Mouse (Mus musculus): ENCODE data around the gene Fasl. TPM values are rescaled to one million over a fixed set of nuclear protein-coding genes. Genes with fewer than 3 reads are reported as not detected.

The Fasl gene
- polyA plus RNA-seq (2014; fragmentation: Nextera tagmentation; extraction: Ambion mirVana), result not detected in 2 replicates

- Histone ChIP-seq H3K27me3 (ENCODE audit: control insufficient read depth, insufficient read depth, low read length) (no peaks in the 10 kb centered on the region), H3K9ac (replicated peaks; ENCODE audit: low read depth, low read length) (no peak within 1 kb of the TSS), H3K4me1 (ENCODE audit: control insufficient read depth, insufficient read depth, low read length) (no peaks in the 10 kb centered on the region), H3K36me3 (ENCODE audit: control insufficient read depth, insufficient read depth, low read length) (no peaks in the 10 kb centered on the region), H3K9me3 (ENCODE audit: control insufficient read depth, low read depth, low read length) (no peaks in the 10 kb centered on the region), H3K4me2 (replicated peaks; ENCODE audit: low read depth, low read length) (no peak within 1 kb of the TSS), H3K27ac (ENCODE audit: low read length) (no peak within 1 kb of the TSS), H3K4me3 (ENCODE audit: low read depth, low read length) (no peak within 1 kb of the TSS)
- no peak for ATAC-seq (ENCODE audit: insufficient number of reproducible peaks, insufficient read depth, low FRiP score, low read depth)
- 82% methylated on average over 9 of the region's 9 CpGs for WGBS
Measured at GRCm38 (mm10) chr1:161788339-161788738, at the start of gene Fasl. Fasl (minus strand) TSS chr1:161788495.

DNA sequence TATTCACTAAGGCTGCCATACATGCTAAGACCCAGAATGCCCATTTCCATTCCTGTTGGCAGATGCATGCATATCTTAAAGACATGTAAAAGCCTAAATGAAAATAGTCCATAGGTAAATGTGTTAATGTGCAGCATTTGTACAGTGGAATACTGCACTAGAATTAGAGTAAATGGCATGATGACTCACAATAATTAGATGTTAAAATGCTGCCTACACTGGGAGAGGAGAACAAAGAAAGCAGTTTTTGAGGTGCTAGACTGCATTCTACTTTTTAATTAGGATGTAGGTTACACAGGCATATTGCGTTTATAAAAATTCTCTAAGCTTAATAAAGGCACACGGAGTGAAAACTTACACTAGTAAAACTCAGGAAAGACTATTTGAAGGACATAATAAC is 38.4 kb upstream of the Fasl start:
- WGBS, result 94% methylated on average over 2 of the region's 2 CpGs

DNA sequence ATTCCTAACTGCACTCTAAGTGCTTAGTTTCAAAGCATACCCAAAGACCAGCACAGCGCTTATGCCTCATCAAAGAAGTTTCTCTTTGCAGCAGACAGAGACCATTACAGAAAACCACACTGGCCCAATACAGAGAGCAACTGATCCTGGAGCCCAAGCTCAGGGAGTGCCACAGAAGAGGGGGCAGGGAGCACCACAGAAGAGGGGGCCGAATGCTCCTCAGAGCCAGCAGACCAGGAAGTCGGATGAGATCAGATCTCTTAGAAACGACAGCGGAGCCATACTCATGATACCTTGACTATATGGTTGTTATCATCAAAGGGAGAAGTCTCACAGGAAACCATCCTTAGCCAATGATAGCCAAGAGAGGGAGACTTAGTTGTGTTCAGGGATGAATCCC is 21.1 kb upstream of the Fasl start:
- Histone ChIP-seq H3K4me2 (replicated peaks; ENCODE audit: low read depth, low read length) (no peak overlapping the region), H3K27ac (ENCODE audit: low read length) (no peak overlapping the region), H3K36me3 (ENCODE audit: control insufficient read depth, insufficient read depth, low read length) (no peaks in the 10 kb centered on the region), H3K4me3 (ENCODE audit: low read depth, low read length) (no peak overlapping the region), H3K9ac (replicated peaks; ENCODE audit: low read depth, low read length) (no peak overlapping the region), H3K27me3 (ENCODE audit: control insufficient read depth, insufficient read depth, low read length) (no peaks in the 10 kb centered on the region), H3K4me1 (ENCODE audit: control insufficient read depth, insufficient read depth, low read length) (no peaks in the 10 kb centered on the region), H3K9me3 (ENCODE audit: control insufficient read depth, low read depth, low read length) (no peaks in the 10 kb centered on the region)
- 83% methylated on average over 5 of the region's 5 CpGs for WGBS
- ATAC-seq (ENCODE audit: insufficient number of reproducible peaks, insufficient read depth, low FRiP score, low read depth), result no peak

More for the DNA sequence above, 38.4 kb upstream of the Fasl start:
- Histone ChIP-seq H3K9me3 (ENCODE audit: control insufficient read depth, low read depth, low read length) (no peaks in the 10 kb centered on the region), H3K27ac (ENCODE audit: low read length) (no peak overlapping the region), H3K4me2 (replicated peaks; ENCODE audit: low read depth, low read length) (no peak overlapping the region), H3K4me1 (ENCODE audit: control insufficient read depth, insufficient read depth, low read length) (no peaks in the 10 kb centered on the region), H3K36me3 (ENCODE audit: control insufficient read depth, insufficient read depth, low read length) (peaks cover 11% of the 10 kb centered on the region; the same call in 1 of the 2 replicates), H3K27me3 (ENCODE audit: control insufficient read depth, insufficient read depth, low read length) (no peaks in the 10 kb centered on the region), H3K4me3 (ENCODE audit: low read depth, low read length) (no peak overlapping the region), H3K9ac (replicated peaks; ENCODE audit: low read depth, low read length) (no peak overlapping the region)
- ATAC-seq (ENCODE audit: insufficient number of reproducible peaks, insufficient read depth, low FRiP score, low read depth), result no peak

DNA sequence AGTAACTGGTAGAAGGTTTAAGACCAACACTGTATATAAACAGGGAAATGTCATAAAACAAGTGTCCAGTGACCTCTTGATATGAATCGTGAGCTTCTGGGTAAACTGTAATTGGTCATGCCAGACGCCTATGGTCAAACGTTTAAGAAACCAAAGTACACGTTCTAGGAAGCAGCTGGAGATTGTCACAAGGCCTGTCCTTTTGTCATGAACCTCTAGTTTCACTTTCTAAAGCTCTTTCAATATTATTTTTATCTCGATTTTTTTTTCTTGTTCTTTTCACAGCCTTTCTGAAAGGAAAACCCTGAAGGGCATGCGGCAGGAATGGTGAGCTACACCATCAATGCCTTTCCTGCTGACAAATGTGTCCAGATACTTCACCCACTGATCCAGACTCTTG is 20.7 kb upstream of the Fasl start:
- H3K9me3 ChIP-seq (ENCODE audit: control insufficient read depth, low read depth, low read length), result no peaks in the 10 kb centered on the region
- WGBS, result 42% methylated on average over 6 of the region's 6 CpGs
- no peak overlapping the region for H3K4me2 ChIP-seq (replicated peaks; ENCODE audit: low read depth, low read length)
- H3K36me3 ChIP-seq (ENCODE audit: control insufficient read depth, insufficient read depth, low read length), result no peaks in the 10 kb centered on the region
- no peak overlapping the region for H3K27ac ChIP-seq (ENCODE audit: low read length)
- ATAC-seq (ENCODE audit: insufficient number of reproducible peaks, insufficient read depth, low FRiP score, low read depth), result no peak
- no peak overlapping the region for H3K9ac ChIP-seq (replicated peaks; ENCODE audit: low read depth, low read length)
- H3K4me1 ChIP-seq (ENCODE audit: control insufficient read depth, insufficient read depth, low read length), result no peaks in the 10 kb centered on the region
- H3K4me3 ChIP-seq (ENCODE audit: low read depth, low read length), result no peak overlapping the region
- no peaks in the 10 kb centered on the region for H3K27me3 ChIP-seq (ENCODE audit: control insufficient read depth, insufficient read depth, low read length)

- no peaks in the 10 kb centered on the region for H3K4me1 ChIP-seq (ENCODE audit: control insufficient read depth, insufficient read depth, low read length)
- WGBS, result 82% methylated on average over 8 of the region's 8 CpGs
- H3K4me3 ChIP-seq (ENCODE audit: low read depth, low read length), result no peak overlapping the region
- no peaks in the 10 kb centered on the region for H3K36me3 ChIP-seq (ENCODE audit: control insufficient read depth, insufficient read depth, low read length)
- H3K9ac ChIP-seq (replicated peaks; ENCODE audit: low read depth, low read length), result no peak overlapping the region
- H3K9me3 ChIP-seq (ENCODE audit: control insufficient read depth, low read depth, low read length), result no peaks in the 10 kb centered on the region
- H3K27ac ChIP-seq (ENCODE audit: low read length), result no peak overlapping the region
- no peak overlapping the region for H3K4me2 ChIP-seq (replicated peaks; ENCODE audit: low read depth, low read length)
- no peaks in the 10 kb centered on the region for H3K27me3 ChIP-seq (ENCODE audit: control insufficient read depth, insufficient read depth, low read length)
- no peak for ATAC-seq (ENCODE audit: insufficient number of reproducible peaks, insufficient read depth, low FRiP score, low read depth)
Measured at GRCm38 (mm10) chr1:161804541-161804971, 16.3 kb upstream of the Fasl start.

GRCm38 (mm10) chr1:161801321-161801720 is 13.0 kb upstream of the Fasl start:
- Histone ChIP-seq H3K27me3 (ENCODE audit: control insufficient read depth, insufficient read depth, low read length) (no peaks in the 10 kb centered on the region), H3K4me3 (ENCODE audit: low read depth, low read length) (no peak overlapping the region), H3K36me3 (ENCODE audit: control insufficient read depth, insufficient read depth, low read length) (no peaks in the 10 kb centered on the region), H3K9me3 (ENCODE audit: control insufficient read depth, low read depth, low read length) (no peaks in the 10 kb centered on the region), H3K27ac (ENCODE audit: low read length) (no peak overlapping the region), H3K4me1 (ENCODE audit: control insufficient read depth, insufficient read depth, low read length) (no peaks in the 10 kb centered on the region), H3K9ac (replicated peaks; ENCODE audit: low read depth, low read length) (no peak overlapping the region), H3K4me2 (replicated peaks; ENCODE audit: low read depth, low read length) (no peak overlapping the region)
- ATAC-seq (ENCODE audit: insufficient number of reproducible peaks, insufficient read depth, low FRiP score, low read depth), result no peak
- 92% methylated on average over 2 of the region's 2 CpGs for WGBS

- Histone ChIP-seq H3K4me2 (replicated peaks; ENCODE audit: low read depth, low read length) (no peak overlapping the region), H3K4me1 (ENCODE audit: control insufficient read depth, insufficient read depth, low read length) (no peaks in the 10 kb centered on the region), H3K27me3 (ENCODE audit: control insufficient read depth, insufficient read depth, low read length) (no peaks in the 10 kb centered on the region), H3K9ac (replicated peaks; ENCODE audit: low read depth, low read length) (no peak overlapping the region), H3K27ac (ENCODE audit: low read length) (no peak overlapping the region), H3K4me3 (ENCODE audit: low read depth, low read length) (no peak overlapping the region), H3K36me3 (ENCODE audit: control insufficient read depth, insufficient read depth, low read length) (no peaks in the 10 kb centered on the region), H3K9me3 (ENCODE audit: control insufficient read depth, low read depth, low read length) (no peaks in the 10 kb centered on the region)
- no peak for ATAC-seq (ENCODE audit: insufficient number of reproducible peaks, insufficient read depth, low FRiP score, low read depth)
Measured at GRCm38 (mm10) chr1:161800256-161800655, 12.0 kb upstream of the Fasl start.

GRCm38 (mm10) chr1:161799791-161800190 is 11.5 kb upstream of the Fasl start:
- Histone ChIP-seq H3K4me1 (ENCODE audit: control insufficient read depth, insufficient read depth, low read length) (no peaks in the 10 kb centered on the region), H3K9me3 (ENCODE audit: control insufficient read depth, low read depth, low read length) (no peaks in the 10 kb centered on the region)
- no peak for ATAC-seq (ENCODE audit: insufficient number of reproducible peaks, insufficient read depth, low FRiP score, low read depth)

DNA sequence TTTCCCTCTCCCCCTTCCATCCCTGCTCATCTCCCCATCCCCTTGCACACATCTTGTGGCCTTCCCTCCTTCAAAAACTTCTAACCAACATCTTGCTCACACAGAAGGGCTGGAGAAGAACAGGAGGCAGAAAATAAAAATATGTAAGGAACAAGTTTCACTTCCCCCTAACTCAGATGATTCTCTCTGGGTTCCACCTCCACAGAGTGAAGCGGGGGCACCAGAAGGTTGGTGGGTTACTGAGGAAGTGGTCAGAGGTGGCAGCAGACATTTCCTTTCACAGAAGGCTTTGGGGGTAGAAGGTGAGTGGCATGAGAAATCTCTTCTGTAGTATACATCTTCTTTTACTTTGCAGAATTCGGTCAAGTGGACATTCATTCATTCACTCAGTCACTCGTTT is 10.6 kb upstream of the Fasl start:
- Histone ChIP-seq H3K4me3 (ENCODE audit: low read depth, low read length) (no peak overlapping the region), H3K9me3 (ENCODE audit: control insufficient read depth, low read depth, low read length) (no peaks in the 10 kb centered on the region), H3K27ac (ENCODE audit: low read length) (no peak overlapping the region), H3K4me1 (ENCODE audit: control insufficient read depth, insufficient read depth, low read length) (no peaks in the 10 kb centered on the region), H3K27me3 (ENCODE audit: control insufficient read depth, insufficient read depth, low read length) (no peaks in the 10 kb centered on the region), H3K36me3 (ENCODE audit: control insufficient read depth, insufficient read depth, low read length) (no peaks in the 10 kb centered on the region), H3K4me2 (replicated peaks; ENCODE audit: low read depth, low read length) (no peak overlapping the region), H3K9ac (replicated peaks; ENCODE audit: low read depth, low read length) (no peak overlapping the region)
- 90% methylated on average over 3 of the region's 3 CpGs for WGBS
- ATAC-seq (ENCODE audit: insufficient number of reproducible peaks, insufficient read depth, low FRiP score, low read depth), result no peak

More at GRCm38 (mm10) chr1:161799791-161800190, 11.5 kb upstream of the Fasl start:
- Histone ChIP-seq H3K4me2 (replicated peaks; ENCODE audit: low read depth, low read length) (no peak overlapping the region), H3K4me3 (ENCODE audit: low read depth, low read length) (no peak overlapping the region), H3K27ac (ENCODE audit: low read length) (no peak overlapping the region), H3K27me3 (ENCODE audit: control insufficient read depth, insufficient read depth, low read length) (no peaks in the 10 kb centered on the region), H3K36me3 (ENCODE audit: control insufficient read depth, insufficient read depth, low read length) (no peaks in the 10 kb centered on the region), H3K9ac (replicated peaks; ENCODE audit: low read depth, low read length) (no peak overlapping the region)
